Mouse (Mus musculus) liver, embryonic 14.5 days (tissue): ENCODE measurements at regions not wholly inside any gene's neighbourhood (a gene's known extent, or its start where the extent isn't known, plus 50 kb on each side); places are given as distances from the start of the nearest gene placed in this dataset.

Source experiments
- CTCF ChIP-seq: IDR thresholded peaks from 2 replicates; pipeline ENCODE4 v1.5.1; 2016; ENCODE audit warnings: antibody characterized with exemption, low read depth, control low read depth
- EP300 ChIP-seq: IDR thresholded peaks from 2 replicates; pipeline ENCODE4 v1.6.1; 2016; ENCODE audit warnings: antibody characterized with exemption, low read depth

DNA sequence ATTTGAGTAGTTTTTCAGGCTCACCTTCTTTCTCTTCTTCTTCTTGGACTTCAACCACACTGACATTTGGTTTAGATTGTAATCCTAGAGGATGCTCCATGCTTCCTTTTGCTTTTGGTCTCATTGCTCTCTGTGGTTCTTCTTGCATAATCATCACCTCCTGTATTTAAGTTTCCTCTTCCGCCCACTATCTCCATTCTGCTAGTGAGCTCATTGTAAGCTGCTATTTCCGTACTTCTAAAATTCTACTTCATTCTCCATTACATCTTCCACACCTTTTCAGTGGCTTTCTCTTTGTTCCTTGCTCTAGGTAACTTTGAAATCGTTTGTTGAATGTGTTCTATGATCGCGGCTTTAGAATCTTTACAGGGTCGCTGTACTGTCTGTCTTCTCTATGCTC, 493.1 kb upstream of the Cdh5 start:
- TF ChIP-seq CTCF (no peak), EP300 (no peak)
